Mouse (Mus musculus) gastrocnemius, postnatal 14 days (tissue): ENCODE data around the gene Frmpd4. TPM values are rescaled to one million over a fixed set of nuclear protein-coding genes. Genes with fewer than 3 reads are reported as not detected.

Experiments used
- DNase-seq: peaks from one replicate; pipeline ENCODE4 v3.0.0; 2021; ENCODE audit warnings: mixed read lengths
- intact Hi-C: fragments of 180-260 bp; cut with DNase I; formaldehyde crosslinking; loops from one replicate; pipeline ENCODE4 v1.15.1; 2025; ENCODE audit warnings: low total_unique reads
- total RNA-seq, 2 experiments: library from RNA; stranded (reverse); gene quantifications; 2 replicates each; pipeline ENCODE4 v1.2.3; 2021

The Frmpd4 gene
- total RNA-seq, 2 experiments from 2014 or later, result 0.07 to 0.16 TPM

DNA sequence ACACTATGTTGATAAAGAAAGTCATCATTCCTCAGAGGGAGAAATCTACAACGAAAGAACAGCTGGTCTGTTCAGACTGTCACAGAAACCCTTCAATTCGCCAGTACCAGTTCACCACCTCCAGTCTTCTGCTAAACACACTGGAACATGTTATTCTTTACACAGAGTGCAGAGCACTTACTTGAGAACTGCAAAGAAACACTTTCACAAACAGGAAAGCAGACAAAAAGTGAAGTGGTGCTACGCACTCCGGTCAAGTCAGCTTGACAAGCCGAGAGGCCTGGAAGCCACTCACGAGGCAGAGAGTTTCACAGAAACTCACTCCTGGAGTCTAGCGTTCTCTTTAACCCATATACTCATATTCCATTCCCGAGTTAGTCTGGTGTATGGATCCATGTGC lies 387.5 kb downstream of the Frmpd4 start:
- DNase-seq, result no peak
- intact Hi-C loops, result no loop called here

DNA sequence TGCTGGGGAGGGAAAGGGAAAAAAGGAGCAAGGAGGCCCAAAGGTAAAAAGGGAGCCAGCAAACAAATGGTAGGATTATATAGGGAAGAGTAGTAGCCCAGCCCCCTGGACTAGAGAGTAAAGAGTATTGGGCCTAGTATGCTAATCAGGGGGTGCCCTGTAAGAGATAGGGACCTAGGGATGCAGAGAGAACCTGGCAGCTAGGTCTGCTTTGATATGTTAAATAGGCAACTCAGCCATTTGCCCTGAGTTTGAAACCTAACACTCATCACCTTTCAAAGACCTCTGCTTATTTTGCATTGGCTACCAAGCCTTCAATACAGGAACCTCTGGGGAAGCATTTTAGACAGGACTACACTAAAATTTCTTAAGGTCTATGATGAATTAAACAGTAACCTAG lies 414.0 kb downstream of the Frmpd4 start:
- no peak for DNase-seq
- intact Hi-C loops, result no loop called here

DNA sequence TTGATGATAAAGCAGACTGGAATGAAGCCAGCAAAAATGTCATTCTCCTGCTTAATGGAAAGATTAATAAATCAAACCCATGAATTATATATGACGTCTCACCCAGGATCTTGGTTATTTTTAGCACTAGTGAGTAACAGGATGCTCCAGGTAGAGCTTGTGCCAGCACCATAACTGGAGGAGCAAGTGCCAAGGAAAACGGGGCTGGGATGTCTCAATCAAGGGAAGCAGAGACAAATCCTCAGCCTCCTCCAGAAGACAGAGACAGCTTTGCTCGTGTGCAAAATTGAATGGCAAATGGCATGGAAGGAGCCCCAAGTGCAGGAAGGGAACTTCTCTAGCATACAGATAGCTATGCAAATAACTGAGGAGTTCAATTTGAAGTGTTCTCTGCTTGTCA lies 418.2 kb downstream of the Frmpd4 start:
- intact Hi-C loops, result no loop called here
- DNase-seq, result no peak

- no peak for DNase-seq
- intact Hi-C loops, result no loop called here
These were observed 436.0 kb downstream of the Frmpd4 start for GRCm38 (mm10) chrX:168141051-168141450.

GRCm38 (mm10) chrX:168124043-168124442 lies 453.0 kb downstream of the Frmpd4 start:
- no peak for DNase-seq
- intact Hi-C loops, result no loop called here

DNA sequence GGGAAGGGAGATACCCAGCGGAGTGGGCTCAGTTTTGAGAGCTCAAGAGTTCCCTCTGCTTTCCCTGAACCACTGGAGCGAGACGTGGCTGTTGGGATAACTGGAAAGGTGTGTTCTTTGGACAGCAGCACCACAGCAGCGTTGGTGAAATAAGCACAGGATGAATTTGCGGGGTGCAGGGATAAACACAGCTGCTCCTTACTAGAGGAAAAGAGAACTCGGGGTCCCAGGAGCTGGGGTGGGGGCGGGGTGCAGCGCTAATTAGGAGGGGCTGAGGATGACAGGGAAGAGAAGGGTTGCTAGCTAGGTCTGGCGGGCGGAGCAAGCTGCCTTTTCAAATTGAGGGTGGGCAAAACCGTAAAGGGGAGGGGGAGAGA lies 453.5 kb downstream of the Frmpd4 start:
- intact Hi-C loops, result no loop called here

DNA sequence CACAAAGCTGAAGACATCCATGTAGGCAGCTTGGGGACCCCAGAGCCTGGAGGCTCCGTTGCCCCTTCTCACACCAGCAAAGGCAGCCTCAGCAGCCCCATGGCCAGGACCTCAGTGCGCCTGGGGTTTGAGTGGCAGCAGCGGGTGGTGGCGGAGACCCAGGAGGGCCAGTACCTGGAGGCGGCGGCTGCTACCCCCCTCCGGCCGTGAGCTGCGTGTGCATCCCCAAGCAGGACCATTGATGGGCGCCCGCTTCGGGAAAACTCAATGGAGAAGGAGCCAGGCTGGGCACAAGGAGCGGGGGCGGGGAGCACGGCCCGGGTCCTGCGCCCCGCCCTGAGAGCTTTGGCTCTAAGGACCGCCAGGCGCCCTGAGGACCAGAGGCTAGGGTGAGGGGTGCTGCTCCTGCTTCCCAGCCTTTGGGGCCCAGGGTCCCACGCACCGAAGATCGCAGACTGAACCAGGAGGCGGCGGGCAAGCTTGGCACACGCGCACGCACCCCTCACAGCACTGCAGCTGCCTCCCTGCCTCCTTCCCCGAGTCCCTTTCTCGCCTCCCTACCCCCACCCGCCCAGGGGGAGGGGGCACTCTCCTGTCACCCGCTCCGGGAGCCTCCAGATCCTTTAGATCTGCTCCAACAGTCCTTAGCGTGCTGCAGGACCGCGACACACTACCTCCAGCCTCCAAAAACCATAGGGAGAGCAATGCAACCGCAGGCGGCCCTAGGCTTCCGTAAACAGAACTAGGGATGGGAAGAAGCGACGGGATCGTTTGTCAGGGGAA lies 454.0 kb downstream of the Frmpd4 start:
- intact Hi-C loops, result no loop called here
- peak; percentile 3 for DNase-seq

More for the DNA sequence above, 453.5 kb downstream of the Frmpd4 start:
- DNase-seq, result no peak

DNA sequence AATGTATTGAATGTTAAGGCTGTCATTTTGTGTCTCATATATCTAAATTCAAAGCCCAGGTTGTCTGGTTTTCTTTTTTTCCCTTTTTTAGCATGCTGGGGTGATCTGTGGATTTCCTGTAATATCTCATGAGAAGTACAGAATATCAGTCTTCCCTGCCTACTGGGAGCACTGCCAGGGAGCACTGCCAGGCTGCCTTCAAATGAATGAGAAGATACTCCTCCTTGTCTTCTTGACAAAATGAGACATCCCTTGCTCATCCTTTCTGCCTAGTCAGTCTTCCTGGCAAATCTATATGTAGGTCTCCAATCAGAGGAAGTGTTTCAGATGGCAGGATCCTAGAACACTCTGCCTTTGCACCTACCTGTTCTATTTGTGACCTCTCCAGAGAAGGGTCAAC lies 535.4 kb downstream of the Frmpd4 start:
- no peak for DNase-seq
- intact Hi-C loops, result no loop called here

GRCm38 (mm10) chrX:168020574-168021145 lies 556.4 kb downstream of the Frmpd4 start:
- DNase-seq, result no peak
- intact Hi-C loops, result no loop called here

GRCm38 (mm10) chrX:168017792-168018191 lies 559.2 kb downstream of the Frmpd4 start:
- intact Hi-C loops, result no loop called here
- no peak for DNase-seq

DNA sequence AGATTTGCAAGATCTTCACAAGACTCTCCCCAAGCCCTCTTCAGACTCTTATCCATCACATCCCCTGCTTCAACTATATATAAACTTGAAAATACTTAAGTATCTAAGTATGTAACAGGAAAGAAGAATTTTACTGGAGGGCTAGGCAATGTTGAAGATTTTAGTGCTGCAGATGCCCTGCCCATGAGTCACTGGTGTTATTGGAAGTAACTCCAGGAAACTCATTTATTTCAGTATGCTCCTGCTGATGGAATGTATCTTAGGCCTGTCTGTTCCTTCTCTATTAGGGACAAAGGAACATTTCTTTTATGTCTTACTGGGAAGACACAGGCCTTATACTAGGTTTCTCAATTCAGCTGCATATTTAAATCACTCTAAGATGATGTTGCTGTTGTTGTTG lies 592.2 kb downstream of the Frmpd4 start:
- intact Hi-C loops, result no loop called here

DNA sequence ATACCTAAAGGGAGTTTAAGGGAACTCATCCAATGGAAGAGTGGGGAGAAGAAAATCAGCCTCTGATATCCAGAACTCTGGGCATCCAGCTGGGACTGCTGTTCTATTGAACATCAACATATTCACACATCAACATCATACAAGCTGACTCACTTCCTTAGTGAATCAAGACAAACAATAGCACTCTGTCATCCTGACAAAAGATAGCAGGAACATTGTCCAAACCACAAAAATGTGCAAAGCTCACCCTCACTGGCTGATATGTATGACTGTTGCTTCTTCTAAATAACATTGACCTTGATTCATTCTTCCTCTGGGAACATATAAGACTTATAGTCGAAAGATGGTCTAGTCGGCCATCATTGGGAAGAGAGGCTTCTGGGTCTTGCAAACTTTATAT lies 625.8 kb downstream of the Frmpd4 start:
- intact Hi-C loops, result no loop called here
- no peak for DNase-seq

More for the DNA sequence above, 592.2 kb downstream of the Frmpd4 start:
- DNase-seq, result no peak

- DNase-seq, result no peak
- intact Hi-C loops, result no loop called here
These were observed 667.5 kb downstream of the Frmpd4 start for GRCm38 (mm10) chrX:167909483-167909882.

DNA sequence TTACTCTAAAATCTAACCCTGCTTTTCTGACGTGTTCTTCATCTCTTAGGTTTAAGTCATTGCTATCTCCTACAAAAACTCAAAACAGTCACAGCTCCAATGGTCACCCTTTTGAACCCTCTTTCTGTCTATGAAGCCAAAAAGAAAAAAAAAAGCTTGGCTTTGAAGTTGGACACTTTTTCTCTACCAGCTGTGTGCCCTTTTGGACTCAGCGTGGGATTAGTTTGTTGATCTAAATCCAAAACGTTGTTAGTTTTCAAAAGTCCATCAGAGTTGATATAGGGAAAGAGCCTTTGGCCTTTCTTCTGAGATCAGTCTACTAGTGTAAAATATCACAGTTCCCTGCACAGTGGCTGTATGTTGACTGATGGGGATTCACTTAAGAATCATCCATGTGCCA lies 676.0 kb downstream of the Frmpd4 start:
- intact Hi-C loops, result no loop called here
- DNase-seq, result no peak

DNA sequence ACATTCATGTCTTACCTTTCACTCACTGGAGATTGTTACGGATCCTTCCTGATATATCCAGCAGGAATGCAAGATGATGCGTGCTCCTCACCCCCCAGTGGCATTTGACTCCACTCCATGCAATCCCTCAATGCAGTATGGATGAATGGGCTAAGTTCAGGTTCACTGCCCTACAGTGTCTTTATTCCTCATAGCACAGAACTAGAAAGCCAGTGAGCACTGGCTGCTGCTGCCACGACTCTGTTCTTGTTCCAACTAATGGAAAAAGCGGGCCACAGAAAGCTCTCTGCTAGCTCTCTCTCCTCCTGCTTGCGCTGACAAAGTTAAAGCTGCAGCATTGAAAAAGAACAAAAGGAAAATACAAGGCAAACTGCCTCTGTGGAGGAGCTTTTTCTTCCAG lies 722.2 kb downstream of the Frmpd4 start:
- DNase-seq, result no peak
- intact Hi-C loops, result no loop called here

- no peak for DNase-seq
- intact Hi-C loops, result no loop called here
These were observed 744.5 kb downstream of the Frmpd4 start for GRCm38 (mm10) chrX:167832543-167832942.

DNA sequence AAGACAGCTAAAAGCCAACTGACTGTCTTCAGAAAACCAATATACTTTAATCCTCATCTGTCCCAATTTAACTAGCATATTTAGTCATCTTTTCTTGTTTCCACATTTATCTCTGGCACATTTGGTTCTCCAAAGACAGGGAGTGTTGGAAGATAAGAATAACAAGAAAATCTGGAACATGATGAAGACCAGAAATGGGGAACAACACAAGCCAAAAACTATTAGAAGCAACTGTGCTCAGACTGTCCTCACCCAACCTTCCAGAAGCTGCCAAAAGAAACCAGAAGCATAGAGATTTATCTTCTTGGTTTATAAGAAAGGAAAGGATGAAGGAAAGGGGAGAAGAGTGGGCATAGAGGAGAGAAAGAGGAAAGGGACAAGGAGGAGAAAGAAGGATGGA lies 748.6 kb downstream of the Frmpd4 start:
- intact Hi-C loops, result no loop called here
- no peak for DNase-seq

- no peak for DNase-seq
- intact Hi-C loops, result no loop called here
These were observed 759.7 kb downstream of the Frmpd4 start for GRCm38 (mm10) chrX:167817363-167817762.

- intact Hi-C loops, result no loop called here
- no peak for DNase-seq
These were observed 766.9 kb downstream of the Frmpd4 start for GRCm38 (mm10) chrX:167810120-167810519.

- no peak for DNase-seq
- intact Hi-C loops, result no loop called here
These were observed 768.5 kb downstream of the Frmpd4 start for GRCm38 (mm10) chrX:167808572-167808971.

GRCm38 (mm10) chrX:167788737-167789136 lies 788.3 kb downstream of the Frmpd4 start:
- no peak for DNase-seq
- intact Hi-C loops, result no loop called here
